Mouse (Mus musculus): ENCODE measurements around the gene Frem1. TPM values are rescaled to one million over a fixed set of nuclear protein-coding genes. Genes with fewer than 3 reads are reported as not detected.

Frem1 gene
- polyA plus RNA-seq, 1 experiment from 2014 or later: 4.1 TPM

DNA sequence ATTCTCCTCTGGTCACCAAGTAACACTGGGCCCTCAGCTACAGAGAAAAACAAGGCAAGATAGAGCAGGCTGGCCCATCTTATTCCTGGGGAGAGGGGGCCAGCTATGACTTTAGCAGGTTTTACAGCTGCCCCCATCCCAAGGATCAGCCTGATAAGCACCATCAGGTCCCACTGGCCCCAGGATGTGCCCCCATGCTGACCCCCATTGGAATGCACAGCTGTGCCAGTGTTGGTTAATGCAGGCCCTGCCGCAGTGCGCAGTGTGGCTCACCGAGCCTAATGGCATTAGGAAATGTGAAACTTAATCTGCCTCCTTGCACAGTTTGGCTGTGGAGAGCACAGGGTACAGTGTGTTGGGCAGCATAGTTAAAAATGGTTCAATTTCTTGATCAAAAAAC is 11.4 kb downstream of the Frem1 start:
- no peak overlapping the region for H3K4me3 ChIP-seq (ENCODE audit: low read length)
- H3K36me3 ChIP-seq (ENCODE audit: control insufficient read depth, insufficient read depth, low read length): no peaks in the 10 kb centered on the region
- no peaks in the 10 kb centered on the region for H3K27me3 ChIP-seq (replicated peaks; ENCODE audit: control insufficient read depth, insufficient read depth, low read length)
- no peak for ATAC-seq
- H3K27ac ChIP-seq (ENCODE audit: low read length): no peak overlapping the region
- no peaks in the 10 kb centered on the region for H3K4me1 ChIP-seq (ENCODE audit: control insufficient read depth, insufficient read depth, low read length)
- no peak overlapping the region for H3K9ac ChIP-seq (ENCODE audit: low read depth, low read length)
- H3K9me3 ChIP-seq (ENCODE audit: control insufficient read depth, low read length): no peaks in the 10 kb centered on the region
- WGBS: 81% methylated on average over 3 of the region's 3 CpGs
- no peak overlapping the region for H3K4me2 ChIP-seq (ENCODE audit: low read depth, low read length)

DNA sequence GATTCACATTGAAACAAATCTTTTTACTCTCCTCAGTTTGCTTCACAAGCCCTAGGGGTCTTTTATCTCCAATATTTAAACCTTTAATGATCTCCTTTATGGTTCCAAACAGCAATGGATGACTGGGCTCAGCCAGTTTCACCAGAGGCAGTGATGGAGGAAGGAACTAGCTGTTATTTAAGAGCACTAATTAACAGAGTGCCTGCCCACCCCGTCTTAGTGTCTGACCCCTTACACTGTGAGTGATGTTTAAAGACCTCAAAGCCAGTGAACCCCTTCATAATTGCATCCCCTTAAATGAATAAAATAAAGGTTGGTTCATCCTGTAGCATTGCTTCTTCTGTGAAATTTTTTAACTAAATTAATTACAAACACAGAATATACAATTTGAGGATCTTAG is 19.4 kb downstream of the Frem1 start:
- Histone ChIP-seq H3K4me2 (ENCODE audit: low read depth, low read length) (no peak overlapping the region), H3K36me3 (ENCODE audit: control insufficient read depth, insufficient read depth, low read length) (no peaks in the 10 kb centered on the region), H3K9ac (ENCODE audit: low read depth, low read length) (no peak overlapping the region), H3K27ac (ENCODE audit: low read length) (no peak overlapping the region), H3K9me3 (ENCODE audit: control insufficient read depth, low read length) (no peaks in the 10 kb centered on the region), H3K4me3 (ENCODE audit: low read length) (no peak overlapping the region), H3K27me3 (replicated peaks; ENCODE audit: control insufficient read depth, insufficient read depth, low read length) (no peaks in the 10 kb centered on the region), H3K4me1 (ENCODE audit: control insufficient read depth, insufficient read depth, low read length) (no peaks in the 10 kb centered on the region)
- WGBS: 53% methylated on average over 1 of the region's 1 CpGs
- ATAC-seq: no peak

DNA sequence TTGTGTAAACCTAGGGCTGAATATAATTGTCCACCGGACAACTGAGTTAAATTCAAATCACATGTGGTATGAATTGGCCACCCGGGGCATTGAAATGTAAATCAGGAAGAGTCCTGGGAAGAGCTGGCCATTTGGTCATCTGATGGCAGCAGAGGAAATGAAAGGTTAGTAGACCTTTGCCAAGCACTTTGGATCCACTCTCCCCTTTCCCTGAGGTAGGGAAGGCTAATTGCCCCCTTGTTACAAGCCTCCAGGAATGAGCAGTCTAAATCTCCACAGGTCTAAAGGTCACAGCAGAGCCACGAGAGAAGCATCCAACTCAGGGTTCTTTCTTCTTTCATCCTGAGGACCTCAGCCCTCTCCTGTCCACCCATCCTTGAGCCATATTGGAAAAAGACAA is 20.5 kb downstream of the Frem1 start:
- Histone ChIP-seq H3K27me3 (replicated peaks; ENCODE audit: control insufficient read depth, insufficient read depth, low read length) (no peaks in the 10 kb centered on the region), H3K4me2 (ENCODE audit: low read depth, low read length) (no peak overlapping the region), H3K27ac (ENCODE audit: low read length) (no peak overlapping the region), H3K4me1 (ENCODE audit: control insufficient read depth, insufficient read depth, low read length) (no peaks in the 10 kb centered on the region), H3K9ac (ENCODE audit: low read depth, low read length) (no peak overlapping the region), H3K9me3 (ENCODE audit: control insufficient read depth, low read length) (no peaks in the 10 kb centered on the region), H3K4me3 (ENCODE audit: low read length) (no peak overlapping the region), H3K36me3 (ENCODE audit: control insufficient read depth, insufficient read depth, low read length) (no peaks in the 10 kb centered on the region)
- WGBS: 58% methylated on average over 3 of the region's 3 CpGs
- no peak for ATAC-seq

DNA sequence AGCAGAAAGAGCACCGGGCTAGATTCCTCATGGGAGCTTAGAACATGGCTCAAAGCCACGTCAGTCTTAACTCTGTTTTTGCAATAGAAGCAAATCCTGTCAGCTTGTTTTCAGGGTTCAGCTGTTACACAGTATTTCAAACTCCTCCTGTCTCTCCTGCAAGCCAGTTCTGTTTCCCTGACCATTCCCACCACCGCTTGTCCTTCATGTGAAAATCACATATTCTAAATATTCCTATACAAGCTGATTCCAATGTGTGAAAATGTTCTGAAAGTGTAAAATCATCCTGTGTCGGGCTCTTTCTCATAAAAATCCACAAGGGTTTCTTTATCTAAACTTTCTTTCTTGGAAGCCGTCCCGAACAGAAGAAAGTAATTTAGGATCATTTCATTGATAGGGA is 22.0 kb downstream of the Frem1 start:
- Histone ChIP-seq H3K4me2 (ENCODE audit: low read depth, low read length) (no peak overlapping the region), H3K36me3 (ENCODE audit: control insufficient read depth, insufficient read depth, low read length) (no peaks in the 10 kb centered on the region), H3K27me3 (replicated peaks; ENCODE audit: control insufficient read depth, insufficient read depth, low read length) (no peaks in the 10 kb centered on the region), H3K9me3 (ENCODE audit: control insufficient read depth, low read length) (no peaks in the 10 kb centered on the region), H3K4me1 (ENCODE audit: control insufficient read depth, insufficient read depth, low read length) (no peaks in the 10 kb centered on the region), H3K27ac (ENCODE audit: low read length) (no peak overlapping the region), H3K4me3 (ENCODE audit: low read length) (no peak overlapping the region), H3K9ac (ENCODE audit: low read depth, low read length) (no peak overlapping the region)
- ATAC-seq: no peak
- 78% methylated on average over 6 of the region's 6 CpGs for WGBS

DNA sequence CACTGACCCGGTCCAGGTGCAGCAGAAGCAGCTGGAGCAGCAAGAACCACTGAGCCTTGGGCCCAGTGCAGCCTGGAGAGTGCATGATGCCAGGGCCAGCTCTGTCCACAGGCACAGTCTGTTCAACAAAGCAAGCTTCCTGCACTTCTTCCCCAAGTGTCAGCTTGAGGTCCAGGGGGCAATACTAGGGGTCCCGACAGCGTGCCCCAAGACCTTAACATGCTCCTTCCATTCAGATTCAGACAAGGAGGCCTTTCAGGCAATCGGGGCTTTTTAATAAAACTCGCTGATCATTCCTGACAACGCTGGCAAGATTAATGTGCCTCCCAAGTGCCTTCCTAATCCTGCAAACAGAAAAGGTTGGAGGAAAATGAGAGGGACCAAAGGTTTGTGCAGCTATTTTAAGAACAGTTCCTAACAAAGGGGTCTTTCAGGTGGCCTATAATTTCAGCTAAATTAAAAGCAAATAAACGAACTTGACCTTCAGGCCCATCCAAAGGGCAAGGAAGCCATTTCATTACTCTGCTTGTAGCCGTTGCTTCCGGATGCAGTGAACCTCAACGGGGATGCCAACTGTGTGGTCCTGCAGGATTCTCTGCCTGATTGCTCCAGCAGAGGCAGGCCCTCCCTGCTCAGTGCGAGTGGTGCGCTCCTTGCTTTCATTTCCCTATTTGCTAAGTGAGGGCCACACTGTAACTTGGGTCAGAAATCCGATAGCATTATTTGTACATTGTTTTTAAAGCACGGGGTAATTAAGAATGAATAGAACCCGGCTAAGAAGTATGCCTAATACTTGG is 31.2 kb downstream of the Frem1 start:
- Histone ChIP-seq H3K4me3 (ENCODE audit: low read length) (no peak overlapping the region), H3K27me3 (replicated peaks; ENCODE audit: control insufficient read depth, insufficient read depth, low read length) (no peaks in the 10 kb centered on the region), H3K4me1 (ENCODE audit: control insufficient read depth, insufficient read depth, low read length) (no peaks in the 10 kb centered on the region), H3K4me2 (ENCODE audit: low read depth, low read length) (no peak overlapping the region), H3K9me3 (ENCODE audit: control insufficient read depth, low read length) (no peaks in the 10 kb centered on the region), H3K27ac (ENCODE audit: low read length) (no peak overlapping the region), H3K36me3 (ENCODE audit: control insufficient read depth, insufficient read depth, low read length) (no peaks in the 10 kb centered on the region), H3K9ac (ENCODE audit: low read depth, low read length) (no peak overlapping the region)
- 46% methylated on average over 15 of the region's 15 CpGs for WGBS
- no peak for ATAC-seq

DNA sequence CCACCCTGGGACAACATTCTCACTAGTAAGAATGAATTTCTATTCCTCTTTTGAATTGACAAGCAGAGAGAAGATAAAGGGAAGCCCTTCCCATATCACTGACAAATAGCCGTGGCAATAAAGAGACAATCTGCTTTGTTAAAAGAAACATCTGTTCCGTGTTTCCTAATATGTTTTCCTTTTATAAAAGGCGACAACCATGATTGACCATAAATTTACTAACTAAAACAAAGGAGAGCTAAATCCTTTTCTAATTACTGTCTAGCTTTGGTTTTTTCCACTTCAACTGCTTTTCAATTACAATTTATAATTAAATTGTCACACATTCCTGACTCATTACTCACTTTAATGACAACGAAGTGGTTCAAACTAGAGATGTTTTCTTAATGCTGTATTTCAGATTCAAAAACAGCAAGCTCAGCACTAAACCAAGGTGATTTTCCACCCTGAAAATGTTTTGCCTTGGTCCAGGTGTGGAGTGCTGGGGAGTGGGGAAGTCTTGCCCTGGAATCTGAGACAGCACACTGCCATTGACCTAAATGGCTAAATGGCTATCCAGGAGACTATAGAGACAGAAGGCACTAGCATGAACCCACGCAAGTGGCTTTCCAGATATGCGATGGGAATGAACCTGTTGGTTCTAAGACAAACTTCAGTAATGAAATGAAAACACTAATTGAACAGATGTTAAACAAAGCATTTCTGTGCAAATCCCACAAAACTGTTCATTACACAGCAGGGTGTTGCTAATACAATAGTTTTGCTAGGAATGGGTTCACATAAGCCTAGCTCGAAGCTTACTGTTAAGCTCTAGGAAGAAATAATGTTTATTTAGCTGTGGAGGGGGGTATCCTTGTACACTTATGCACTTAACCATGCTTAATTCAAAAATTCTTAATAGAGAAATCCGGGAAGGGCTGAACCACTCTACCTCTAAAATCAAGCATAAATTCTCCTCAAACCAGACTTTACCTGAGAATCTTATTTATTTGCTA is 33.7 kb downstream of the Frem1 start:
- no peak overlapping the region for H3K4me3 ChIP-seq (ENCODE audit: low read length)
- no peaks in the 10 kb centered on the region for H3K4me1 ChIP-seq (ENCODE audit: control insufficient read depth, insufficient read depth, low read length)
- H3K4me2 ChIP-seq (ENCODE audit: low read depth, low read length): no peak overlapping the region
- no peaks in the 10 kb centered on the region for H3K36me3 ChIP-seq (ENCODE audit: control insufficient read depth, insufficient read depth, low read length)
- 65% methylated on average over 8 of the region's 8 CpGs for WGBS
- ATAC-seq: no peak
- H3K9ac ChIP-seq (ENCODE audit: low read depth, low read length): no peak overlapping the region
- H3K27me3 ChIP-seq (replicated peaks; ENCODE audit: control insufficient read depth, insufficient read depth, low read length): no peaks in the 10 kb centered on the region
- H3K9me3 ChIP-seq (ENCODE audit: control insufficient read depth, low read length): no peaks in the 10 kb centered on the region
- H3K27ac ChIP-seq (ENCODE audit: low read length): no peak overlapping the region

DNA sequence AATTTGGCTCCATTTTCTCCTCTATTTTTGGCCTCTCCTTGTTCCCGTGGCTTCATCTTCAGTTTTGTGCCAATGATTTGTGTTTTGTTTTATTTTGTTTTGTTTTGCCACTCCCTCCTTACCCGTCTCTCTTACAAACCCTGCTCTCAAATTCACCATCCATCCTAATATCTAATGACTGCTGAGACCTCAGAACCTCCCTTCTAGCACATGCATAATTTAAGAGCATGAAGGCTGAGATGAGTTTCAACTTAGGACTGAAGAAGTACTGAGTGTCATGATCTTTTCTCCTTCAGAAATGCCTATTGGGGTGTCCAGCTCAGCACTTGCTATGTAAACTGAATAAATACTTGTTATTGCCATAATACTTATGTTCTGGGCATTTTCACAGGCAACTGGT is 37.6 kb downstream of the Frem1 start:
- no peaks in the 10 kb centered on the region for H3K27me3 ChIP-seq (replicated peaks; ENCODE audit: control insufficient read depth, insufficient read depth, low read length)
- WGBS: 66% methylated on average over 2 of the region's 2 CpGs
- H3K36me3 ChIP-seq (ENCODE audit: control insufficient read depth, insufficient read depth, low read length): no peaks in the 10 kb centered on the region

DNA sequence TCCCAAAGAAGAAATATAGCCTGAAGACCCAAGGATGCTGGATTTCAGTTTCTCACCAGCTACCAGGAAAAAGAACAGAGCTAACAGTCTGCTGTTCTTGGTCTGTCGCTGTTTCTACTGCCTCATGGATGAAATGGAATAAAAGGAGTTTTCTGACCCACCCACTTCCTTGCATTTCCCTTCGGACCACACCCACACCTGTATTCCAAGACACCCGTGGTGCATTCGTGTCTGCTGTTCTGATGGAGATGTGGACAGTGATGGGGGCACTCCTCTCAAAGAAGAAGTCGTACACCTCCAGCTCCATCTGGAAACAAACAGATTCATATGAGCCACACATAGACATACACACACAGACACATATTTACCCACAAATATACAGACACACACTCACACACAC is 48.1 kb downstream of the Frem1 start:
- Histone ChIP-seq H3K27ac (ENCODE audit: low read length) (no peak overlapping the region), H3K9ac (ENCODE audit: low read depth, low read length) (no peak overlapping the region), H3K36me3 (ENCODE audit: control insufficient read depth, insufficient read depth, low read length) (no peaks in the 10 kb centered on the region), H3K4me1 (ENCODE audit: control insufficient read depth, insufficient read depth, low read length) (no peaks in the 10 kb centered on the region), H3K4me2 (ENCODE audit: low read depth, low read length) (no peak overlapping the region), H3K4me3 (ENCODE audit: low read length) (no peak overlapping the region), H3K27me3 (replicated peaks; ENCODE audit: control insufficient read depth, insufficient read depth, low read length) (no peaks in the 10 kb centered on the region), H3K9me3 (ENCODE audit: control insufficient read depth, low read length) (no peaks in the 10 kb centered on the region)
- 88% methylated on average over 5 of the region's 5 CpGs for WGBS
- no peak for ATAC-seq

More for the DNA sequence above, 37.6 kb downstream of the Frem1 start:
- H3K9ac ChIP-seq (ENCODE audit: low read depth, low read length): no peak overlapping the region
- no peak overlapping the region for H3K4me3 ChIP-seq (ENCODE audit: low read length)
- no peaks in the 10 kb centered on the region for H3K4me1 ChIP-seq (ENCODE audit: control insufficient read depth, insufficient read depth, low read length)
- H3K9me3 ChIP-seq (ENCODE audit: control insufficient read depth, low read length): no peaks in the 10 kb centered on the region
- no peak for ATAC-seq
- H3K4me2 ChIP-seq (ENCODE audit: low read depth, low read length): no peak overlapping the region
- no peak overlapping the region for H3K27ac ChIP-seq (ENCODE audit: low read length)

DNA sequence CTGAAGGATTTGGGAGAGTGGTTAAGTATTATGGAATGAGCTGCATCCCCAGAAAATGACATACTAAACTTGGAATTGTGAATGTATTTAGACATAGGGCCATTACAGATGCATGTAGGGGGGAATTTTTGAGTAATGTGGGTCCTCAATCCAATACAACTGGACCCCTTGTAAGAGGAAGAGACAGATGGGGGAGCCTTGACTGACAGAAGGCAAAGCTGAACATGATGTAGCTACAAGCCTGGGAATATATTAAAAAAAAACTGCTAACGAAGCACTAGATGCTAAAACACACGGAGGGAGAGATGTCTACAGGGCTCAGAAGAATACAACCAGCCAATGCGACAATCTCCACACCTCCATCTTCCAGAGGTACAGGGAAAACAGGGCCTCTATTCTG is 60.1 kb downstream of the Frem1 start:
- Histone ChIP-seq H3K4me3 (ENCODE audit: low read length) (no peak overlapping the region), H3K9me3 (ENCODE audit: control insufficient read depth, low read length) (no peaks in the 10 kb centered on the region), H3K27ac (ENCODE audit: low read length) (no peak overlapping the region), H3K9ac (ENCODE audit: low read depth, low read length) (no peak overlapping the region), H3K36me3 (ENCODE audit: control insufficient read depth, insufficient read depth, low read length) (no peaks in the 10 kb centered on the region), H3K27me3 (replicated peaks; ENCODE audit: control insufficient read depth, insufficient read depth, low read length) (no peaks in the 10 kb centered on the region), H3K4me1 (ENCODE audit: control insufficient read depth, insufficient read depth, low read length) (no peaks in the 10 kb centered on the region), H3K4me2 (ENCODE audit: low read depth, low read length) (no peak overlapping the region)
- no peak for ATAC-seq
- WGBS: 91% methylated on average over 3 of the region's 3 CpGs

Data from intestine, embryonic 16.5 days (tissue).